Mouse (Mus musculus) Muller cell, postnatal 12 days (primary cell): Measurements from ENCODE around the gene Hebp2.

ENCODE experiments used
- DNase-seq: peaks from one replicate; pipeline ENCODE4 v3.0.0-alpha.2; 2015; ENCODE audit errors: inconsistent ontology term

Hebp2 gene

DNA sequence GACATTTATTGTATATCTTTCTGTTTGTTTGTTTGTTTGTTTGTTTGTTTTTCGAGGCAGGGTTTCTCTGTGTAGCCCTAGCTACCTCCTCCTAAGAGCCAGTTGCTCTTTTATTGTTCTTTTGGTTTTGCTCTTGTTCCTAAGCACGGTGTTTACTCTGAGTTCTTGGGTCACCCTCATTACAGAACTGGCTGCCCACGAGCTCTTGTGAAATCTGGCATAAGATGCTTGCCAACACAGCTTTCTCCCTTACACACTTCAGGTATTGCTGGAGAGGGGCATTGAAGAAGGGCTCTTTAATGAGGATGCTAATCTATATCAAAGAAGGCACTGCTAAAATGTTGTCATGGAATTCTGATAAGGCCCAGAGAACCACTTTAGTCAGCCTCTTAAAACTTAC is 35.2 kb downstream of the Hebp2 start:
- no peak for DNase-seq

DNA sequence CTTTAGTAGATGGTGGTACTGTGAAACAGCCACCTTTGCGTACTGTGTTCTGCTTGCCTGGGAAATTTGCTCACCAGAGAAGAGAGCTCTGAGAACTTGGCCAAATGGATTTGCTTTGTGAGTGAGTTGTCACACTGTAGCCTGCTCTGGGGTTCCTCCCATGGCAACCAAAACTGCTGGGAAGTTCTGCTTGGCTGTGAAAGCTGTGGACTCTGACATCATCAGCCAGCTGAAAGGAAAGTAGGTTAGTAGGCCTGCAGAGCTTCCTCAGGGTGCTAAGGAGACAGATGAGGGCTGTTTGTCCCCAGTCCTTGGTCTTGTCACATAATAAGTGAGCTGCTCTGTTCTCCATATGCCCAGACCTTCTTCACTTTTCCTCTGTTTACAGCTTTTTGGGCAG is 37.3 kb downstream of the Hebp2 start:
- peak; percentile 79 for DNase-seq

DNA sequence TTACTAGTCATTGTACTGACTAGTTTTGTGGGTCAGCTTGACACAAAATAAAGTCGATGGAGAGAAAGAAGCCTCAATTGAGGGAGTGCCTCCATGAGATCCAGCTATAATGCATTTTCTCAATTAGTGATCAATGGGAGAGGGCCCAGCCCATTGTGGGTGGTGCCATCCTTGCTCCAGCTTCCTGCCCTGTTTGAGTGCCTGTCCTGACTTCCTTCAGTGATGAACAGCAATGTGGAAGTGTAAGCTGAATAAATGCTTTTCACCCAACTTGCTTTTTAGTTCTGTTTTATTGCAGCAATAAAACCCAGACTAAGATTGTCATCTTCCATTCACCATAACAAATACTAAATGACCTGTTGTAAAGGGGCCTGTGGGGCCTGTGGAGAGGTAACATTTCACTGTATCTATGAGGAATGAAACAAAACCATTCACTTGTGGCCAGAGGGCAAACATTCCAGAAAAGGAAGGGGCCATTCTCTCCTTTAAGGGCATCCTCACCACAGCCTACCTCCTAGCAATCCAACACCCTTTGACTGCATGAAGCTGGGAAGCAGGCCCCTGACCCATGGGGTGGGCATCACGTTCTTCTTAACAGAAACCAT is 37.9 kb downstream of the Hebp2 start:
- DNase-seq, result peak; percentile 34

DNA sequence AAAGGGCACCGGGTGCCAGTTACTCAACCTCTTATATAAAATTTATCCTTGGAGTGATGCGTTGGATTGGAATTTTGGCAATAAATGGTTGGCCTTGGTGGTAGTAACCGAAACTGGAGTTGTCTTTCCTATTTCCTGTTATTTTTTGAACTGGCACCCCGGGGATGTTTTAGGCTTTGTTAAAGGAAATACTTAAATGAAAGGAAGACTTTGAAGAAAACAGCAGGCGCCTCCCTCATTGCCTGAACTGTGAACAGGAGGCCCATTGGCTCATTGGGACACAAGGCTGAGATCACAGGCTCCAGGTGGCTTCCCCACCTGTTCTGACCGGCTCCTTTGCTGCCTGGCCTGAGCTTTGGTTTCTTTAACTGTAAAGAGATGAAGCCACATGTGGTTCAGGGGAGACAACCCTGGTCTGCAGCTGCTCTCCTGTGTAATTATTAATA is 39.4 kb downstream of the Hebp2 start:
- DNase-seq, result peak; percentile 88

- DNase-seq, result no peak
Measured at GRCm38 (mm10) chr10:18505690-18506089, 40.2 kb downstream of the Hebp2 start.

- DNase-seq, result no peak
Measured at GRCm38 (mm10) chr10:18501997-18502396, 43.9 kb downstream of the Hebp2 start.

DNA sequence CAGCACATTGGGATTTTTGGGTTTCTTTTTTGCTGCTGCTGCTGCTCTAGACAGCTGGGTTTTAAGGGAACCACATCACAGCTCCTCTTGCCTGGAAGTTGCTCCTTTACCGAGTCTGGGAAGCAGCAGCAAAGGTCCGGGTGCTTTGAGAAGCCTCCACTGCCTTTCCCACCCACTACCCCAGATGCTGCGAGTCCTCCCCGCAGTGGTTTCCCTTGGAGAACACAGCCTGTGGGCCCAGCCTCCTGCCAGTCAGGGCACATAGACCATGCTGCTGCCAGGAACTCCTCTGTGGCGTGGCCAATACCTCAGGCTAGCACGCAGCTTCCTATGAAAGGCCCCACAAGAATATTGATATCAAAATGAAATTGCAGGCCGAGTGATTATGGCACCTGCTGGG is 48.8 kb downstream of the Hebp2 start:
- DNase-seq, result no peak

- no peak for DNase-seq
Measured at GRCm38 (mm10) chr10:18494249-18494648, 51.6 kb downstream of the Hebp2 start.

- DNase-seq, result no peak
Measured at GRCm38 (mm10) chr10:18493010-18493894, 52.6 kb downstream of the Hebp2 start.

GRCm38 (mm10) chr10:18491952-18492351 is 53.9 kb downstream of the Hebp2 start:
- DNase-seq, result no peak

DNA sequence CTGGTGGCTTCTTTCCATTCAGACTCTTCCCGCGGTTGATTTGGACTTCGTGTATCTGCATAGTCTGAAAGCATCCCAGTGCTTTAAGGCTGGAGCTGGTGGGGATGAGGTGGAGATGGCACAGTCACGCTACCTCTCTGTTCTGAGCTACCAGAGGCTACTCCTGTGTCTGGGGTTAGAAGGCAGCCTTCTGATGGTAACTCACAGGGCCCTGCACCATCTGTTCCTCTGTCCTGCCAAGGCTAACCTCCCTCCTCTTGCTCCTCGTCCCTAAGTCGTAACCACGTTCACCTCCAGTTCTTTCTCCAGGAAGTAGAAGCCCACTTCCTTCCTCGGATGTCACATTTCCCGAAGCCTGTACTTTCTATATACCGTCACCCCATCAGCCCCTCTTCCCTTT is 55.9 kb downstream of the Hebp2 start:
- no peak for DNase-seq
